Mouse (Mus musculus): ENCODE measurements around the gene Sdr9c7.
"Not testable (repeated sequence)": the region's sequence is repeated elsewhere in the genome, so short reads cannot be mapped to it uniquely, and the experiment has no call there.

DNA sequence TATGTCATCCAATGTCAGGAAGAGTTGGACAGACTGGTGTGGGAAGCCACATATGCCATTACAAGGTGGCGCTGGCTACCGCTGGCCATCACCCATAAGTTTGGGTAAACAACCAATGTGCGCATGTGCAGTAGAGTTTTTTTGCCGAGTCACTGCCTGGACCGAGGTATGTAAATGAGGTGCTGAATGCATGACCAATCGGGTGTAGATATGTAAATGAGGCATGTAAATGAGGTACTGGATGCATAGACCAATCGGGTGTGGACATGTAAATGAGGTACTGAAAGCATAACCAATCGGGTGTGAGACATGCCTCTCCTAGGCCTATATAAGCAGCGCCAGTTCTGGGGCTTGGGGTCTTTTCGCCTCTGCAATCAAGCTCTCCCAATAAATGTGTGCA lies 41.3 kb downstream of the Sdr9c7 start:
- not testable (repeated sequence) for TF ChIP-seq CTCF (IDR thresholded peaks at IDR 0.05; ENCODE audit: control insufficient read depth, insufficient read depth, low read length); POLR2A (IDR thresholded peaks at IDR 0.05; ENCODE audit: borderline replicate concordance, control insufficient read depth, low read depth, low read length)

Data from bone marrow, adult 2 months (tissue).